Mouse (Mus musculus) MEL (cell line): ENCODE measurements at regions not wholly inside any gene's neighbourhood (a gene's known extent, or its start where the extent isn't known, plus 50 kb on each side); places are given as distances from the start of the nearest gene placed in this dataset.

Experiments
- DNase-seq: peaks from one replicate; pipeline ENCODE4 v3.0.0; 2011; ENCODE audit warnings: low read depth, low spot score
- H3K27ac ChIP-seq: 2 replicates; pipeline ENCODE4 v1.5.1; 2012; ENCODE audit warnings: low read depth, mild to moderate bottlenecking, control low read depth, low read length, moderate library complexity; ENCODE audit not compliant: control insufficient read depth
- H3K27me3 ChIP-seq, 2 experiments: fragments of 150-350 bp in 1 of 2; sonication (generic) in 1 of 2; 2 replicates each; pipeline ENCODE4 v1.6.1; 2012; ENCODE audit warnings: low read length in 2 of 2, mild to moderate bottlenecking in 2 of 2, improper control_type of control experiment in 1 of 2, moderate library complexity in 1 of 2; ENCODE audit not compliant: insufficient read depth in 2 of 2, control insufficient read depth in 1 of 2
- H3K36me3 ChIP-seq, 2 experiments: 2 replicates each; pipeline ENCODE4 v1.6.1; 2012 to 2014; ENCODE audit warnings: low read length in 2 of 2, improper control_type of control experiment in 1 of 2, inconsistent platforms in 1 of 2, mild to moderate bottlenecking in 1 of 2; ENCODE audit not compliant: insufficient read depth in 2 of 2, control insufficient read depth in 1 of 2
- H3K4me1 ChIP-seq, 2 experiments: fragments of 150-350 bp in 1 of 2; sonication (generic) in 1 of 2; 2 replicates each; pipeline ENCODE4 v1.6.1; 2012; ENCODE audit warnings: low read length in 2 of 2, improper control_type of control experiment in 1 of 2, mild to moderate bottlenecking in 1 of 2; ENCODE audit not compliant: insufficient read depth in 2 of 2, control insufficient read depth in 1 of 2
- H3K4me3 ChIP-seq, 2 experiments: fragments of 150-350 bp in 1 of 2; sonication (generic) in 1 of 2; 2 replicates each; pipeline ENCODE4 v1.5.1; 2012; ENCODE audit warnings: low read depth in 2 of 2, low read length in 2 of 2, mild to moderate bottlenecking in 2 of 2, moderate library complexity in 2 of 2, control low read depth in 1 of 2, improper control_type of control experiment in 1 of 2; ENCODE audit not compliant: control insufficient read depth in 1 of 2, insufficient read depth in 1 of 2
- H3K79me2 ChIP-seq: 2 replicates; pipeline ENCODE4 v1.6.1; 2012; ENCODE audit warnings: mild to moderate bottlenecking, low read length, moderate library complexity; ENCODE audit not compliant: control insufficient read depth, poor library complexity, insufficient read depth
- H3K9ac ChIP-seq: 2 replicates; pipeline ENCODE4 v1.6.1; 2012; ENCODE audit warnings: low read depth, mild to moderate bottlenecking, control low read depth, low read length, moderate library complexity; ENCODE audit not compliant: control insufficient read depth, poor library complexity, severe bottlenecking
- H3K9me3 ChIP-seq: fragments of 150-350 bp; sonication (generic); replicated peaks from 2 replicates; pipeline ENCODE4 v1.6.1; 2012; ENCODE audit warnings: mild to moderate bottlenecking, low read length, improper control_type of control experiment, moderate library complexity; ENCODE audit not compliant: insufficient read depth
- BHLHE40 ChIP-seq: IDR thresholded peaks from 2 replicates; pipeline ENCODE4 v1.6.1; 2012; ENCODE audit warnings: low read depth, mild to moderate bottlenecking, inconsistent platforms, low read length, improper control_type of control experiment, borderline replicate concordance
- CHD2 ChIP-seq: IDR thresholded peaks from 2 replicates; pipeline ENCODE4 v1.6.1; 2011; ENCODE audit warnings: low read length, improper control_type of control experiment
- CTCF ChIP-seq, 3 experiments: IDR thresholded peaks in 2 of 3; conservative IDR thresholded peaks in 1 of 3; 2 replicates each; pipeline ENCODE4 v1.5.1; 2011 to 2012; ENCODE audit warnings: low read length in 3 of 3, low read depth in 2 of 3, mild to moderate bottlenecking in 2 of 3, improper control_type of control experiment in 1 of 3, inconsistent platforms in 1 of 3, mixed read lengths in 1 of 3, moderate library complexity in 1 of 3; ENCODE audit not compliant: control insufficient read depth in 1 of 3, insufficient read depth in 1 of 3, poor library complexity in 1 of 3, severe bottlenecking in 1 of 3
- E2F4 ChIP-seq: IDR thresholded peaks from 2 replicates; pipeline ENCODE4 v1.6.1; 2011; ENCODE audit warnings: low read depth, low read length, improper control_type of control experiment, borderline replicate concordance
- EP300 ChIP-seq, 2 experiments: IDR thresholded peaks; 2 replicates each; pipeline ENCODE4 v1.6.1; 2011; ENCODE audit warnings: improper control_type of control experiment in 2 of 2, low read length in 2 of 2, low read depth in 1 of 2, mild to moderate bottlenecking in 1 of 2
- GABPA ChIP-seq: IDR thresholded peaks from 2 replicates; pipeline ENCODE4 v1.6.1; 2012; ENCODE audit warnings: low read depth, mild to moderate bottlenecking, inconsistent platforms, low read length, improper control_type of control experiment, moderate library complexity
- GATA1 ChIP-seq: IDR thresholded peaks from 2 replicates; pipeline ENCODE4 v1.6.1; 2011; ENCODE audit warnings: low read depth, low read length, improper control_type of control experiment
- HCFC1 ChIP-seq: IDR thresholded peaks from 2 replicates; pipeline ENCODE4 v1.6.1; 2012; ENCODE audit warnings: low read depth, mild to moderate bottlenecking, inconsistent platforms, low read length, improper control_type of control experiment, moderate library complexity
- JUND ChIP-seq: IDR thresholded peaks from 2 replicates; pipeline ENCODE4 v1.6.1; 2011; ENCODE audit warnings: low read depth, mild to moderate bottlenecking, improper control_type of control experiment, low read length
- KAT2A ChIP-seq: conservative IDR thresholded peaks from 2 replicates; pipeline ENCODE4 v1.6.1; 2012; ENCODE audit warnings: low read depth, low read length, improper control_type of control experiment, inconsistent platforms
- MAX ChIP-seq: IDR thresholded peaks from 2 replicates; pipeline ENCODE4 v1.6.1; 2011; ENCODE audit warnings: low read length, improper control_type of control experiment
- MAZ ChIP-seq: IDR thresholded peaks from 2 replicates; pipeline ENCODE4 v1.6.1; 2012; ENCODE audit warnings: low read depth, mild to moderate bottlenecking, inconsistent platforms, low read length, improper control_type of control experiment
- MYC ChIP-seq: IDR thresholded peaks from 2 replicates; pipeline ENCODE4 v1.6.1; 2011; ENCODE audit warnings: low read depth, mild to moderate bottlenecking, low read length, improper control_type of control experiment, moderate library complexity
- NELFE ChIP-seq: IDR thresholded peaks from 2 replicates; pipeline ENCODE4 v1.6.1; 2011; ENCODE audit warnings: low read depth, low read length, improper control_type of control experiment
- NRF1 ChIP-seq: IDR thresholded peaks from 2 replicates; pipeline ENCODE4 v1.6.1; 2014; ENCODE audit warnings: low read depth, mild to moderate bottlenecking, inconsistent platforms, low read length, improper control_type of control experiment, moderate library complexity; ENCODE audit not compliant: poor library complexity, insufficient read depth, severe bottlenecking
- SIN3A ChIP-seq: IDR thresholded peaks from 2 replicates; pipeline ENCODE4 v1.6.1; 2012; ENCODE audit warnings: low read length, improper control_type of control experiment, inconsistent platforms
- SMC3 ChIP-seq: IDR thresholded peaks from 2 replicates; pipeline ENCODE4 v1.6.1; 2011; ENCODE audit warnings: low read depth, low read length, improper control_type of control experiment
- TBP ChIP-seq: IDR thresholded peaks from 2 replicates; pipeline ENCODE4 v1.8.0; 2011; ENCODE audit warnings: low read depth, low read length, improper control_type of control experiment
- UBTF ChIP-seq: IDR thresholded peaks from 2 replicates; pipeline ENCODE4 v1.6.1; 2012; ENCODE audit warnings: low read depth, mild to moderate bottlenecking, inconsistent platforms, low read length, improper control_type of control experiment, moderate library complexity, borderline replicate concordance; ENCODE audit not compliant: insufficient read depth
- USF1 ChIP-seq: IDR thresholded peaks from 2 replicates; pipeline ENCODE4 v1.6.1; 2014; ENCODE audit warnings: low read depth, mild to moderate bottlenecking, inconsistent platforms, low read length, improper control_type of control experiment, moderate library complexity
- ZC3H11A ChIP-seq: IDR thresholded peaks from 2 replicates; pipeline ENCODE4 v1.6.1; 2012; ENCODE audit warnings: low read depth, mild to moderate bottlenecking, inconsistent platforms, low read length, improper control_type of control experiment
- ZMIZ1 ChIP-seq: IDR thresholded peaks from 2 replicates; pipeline ENCODE4 v1.6.1; 2012; ENCODE audit warnings: low read depth, mild to moderate bottlenecking, inconsistent platforms, low read length, improper control_type of control experiment, moderate library complexity

- Histone ChIP-seq H3K79me2 (no peaks in the 10 kb centered on the region; the same call in 1 of the 2 replicates), H3K27me3 (no peaks in the 10 kb centered on the region), H3K4me1 (peaks cover 0 to 17% of the 10 kb centered on the region in 2 experiments; a peak in 3 of 4 replicates), H3K4me3 (no peak overlapping the region), H3K27ac (no peak overlapping the region), H3K9me3 (no peaks in the 10 kb centered on the region), H3K9ac (no peak overlapping the region), H3K36me3 (peaks cover 0 to 2% of the 10 kb centered on the region in 2 experiments; a peak in 1 of 4 replicates)
- DNase-seq: no peak
- TF ChIP-seq ZC3H11A: no peak
- TF ChIP-seq E2F4: no peak
- TF ChIP-seq EP300 (IDR thresholded peaks at IDR 0.05; ENCODE audit: low read depth in 1 of 2, low read length in 2 of 2): no peak
- TF ChIP-seq BHLHE40: no peak
- TF ChIP-seq MYC: no peak
- no peak for TF ChIP-seq UBTF
- TF ChIP-seq TBP: no peak
- no peak for TF ChIP-seq JUND
- TF ChIP-seq, all 39 proteins: peak for 0
These were observed 117.2 kb upstream of the Parp11 start for GRCm38 (mm10) chr6:127329191-127330014.

GRCm38 (mm10) chr6:127330015-127330705 is 116.5 kb upstream of the Parp11 start:
- DNase-seq: peak; percentile 66
- peaks cover 0 to 2% of the 10 kb centered on the region in 2 experiments; a peak in 1 of 4 replicates for H3K36me3 ChIP-seq
- H3K9ac ChIP-seq: peak overlapping the region; percentile 57
- H3K9me3 ChIP-seq: no peaks in the 10 kb centered on the region
- H3K79me2 ChIP-seq: no peaks in the 10 kb centered on the region; the same call in 1 of the 2 replicates
- no peak for TF ChIP-seq HCFC1
- no peak for TF ChIP-seq MAX
- H3K4me3 ChIP-seq: peak overlapping the region; percentile 55 to 65
- H3K27me3 ChIP-seq: no peaks in the 10 kb centered on the region
- peak overlapping the region; percentile 7; the same call in 1 of the 2 replicates for H3K27ac ChIP-seq
- H3K4me1 ChIP-seq: peaks cover 0 to 17% of the 10 kb centered on the region in 2 experiments; a peak in 3 of 4 replicates

GRCm38 (mm10) chr6:127331091-127331490 is 115.5 kb upstream of the Parp11 start:
- Histone ChIP-seq H3K36me3 (peaks cover 0 to 2% of the 10 kb centered on the region in 2 experiments; a peak in 1 of 4 replicates), H3K9ac (peak overlapping the region; percentile 57), H3K9me3 (no peaks in the 10 kb centered on the region), H3K79me2 (no peaks in the 10 kb centered on the region; the same call in 1 of the 2 replicates), H3K4me3 (peak overlapping the region; percentile 55 to 65; a peak in 3 of 4 replicates), H3K4me1 (peaks cover 0 to 12% of the 10 kb centered on the region in 2 experiments; a peak in 2 of 4 replicates), H3K27ac (no peak overlapping the region), H3K27me3 (no peaks in the 10 kb centered on the region)
- DNase-seq: peak; percentile 35
- no peak for TF ChIP-seq USF1
- no peak for TF ChIP-seq BHLHE40
- no peak for TF ChIP-seq ZC3H11A
- TF ChIP-seq SMC3: no peak
- TF ChIP-seq CHD2: no peak
- no peak for TF ChIP-seq GABPA
- no peak for TF ChIP-seq NRF1
- no peak for TF ChIP-seq HCFC1
- no peak for TF ChIP-seq KAT2A
- TF ChIP-seq GATA1: peak; percentile 38; the same call in 1 of the 2 replicates
- TF ChIP-seq UBTF: no peak
- TF ChIP-seq NELFE: no peak
- TF ChIP-seq CTCF (IDR thresholded peaks at IDR 0.05 in 2 of 3, conservative IDR thresholded peaks at IDR 0.05 in 1 of 3; ENCODE audit: control insufficient read depth in 1 of 3, insufficient read depth in 1 of 3, low read depth in 2 of 3, low read length in 3 of 3, poor library complexity in 1 of 3, severe bottlenecking in 1 of 3): no peak
- TF ChIP-seq MAZ: no peak
- no peak for TF ChIP-seq SIN3A
- no peak for TF ChIP-seq ZMIZ1
